Mouse (Mus musculus): ENCODE measurements around the gene Itpkb. TPM values are rescaled to one million over a fixed set of nuclear protein-coding genes. Genes with fewer than 3 reads are reported as not detected.
"Not testable (repeated sequence)": the region's sequence is repeated elsewhere in the genome, so short reads cannot be mapped to it uniquely, and the experiment has no call there.

The Itpkb gene
- polyA plus RNA-seq, 1 experiment from 2014 or later: 1.4 TPM

- ATAC-seq: no peak
- Histone ChIP-seq H3K9ac (replicated peaks) (no peak overlapping the region), H3K27ac (ENCODE audit: low read depth) (no peak overlapping the region), H3K4me1 (ENCODE audit: insufficient read depth) (peaks cover 15% of the 10 kb centered on the region), H3K36me3 (replicated peaks; ENCODE audit: insufficient read depth, low read length) (no peaks in the 10 kb centered on the region), H3K4me3 (ENCODE audit: low read depth, low read length) (no peak overlapping the region), H3K9me3 (ENCODE audit: low read length) (no peaks in the 10 kb centered on the region), H3K4me2 (ENCODE audit: low read depth, low read length) (no peak overlapping the region), H3K27me3 (ENCODE audit: insufficient read depth, low read length) (no peaks in the 10 kb centered on the region)
- DNase-seq: no peak
- WGBS (ENCODE audit: insufficient replicate concordance): 72% methylated on average over 10 of the region's 10 CpGs
- TF ChIP-seq EP300 (IDR thresholded peaks at IDR 0.05; ENCODE audit: low read depth): no peak
- TF ChIP-seq CTCF (IDR thresholded peaks at IDR 0.05; ENCODE audit: low read depth): no peak
These were observed 54.2 kb downstream of the Itpkb start for GRCm38 (mm10) chr1:180384486-180384885.

- Histone ChIP-seq H3K27ac (ENCODE audit: low read depth) (no peak overlapping the region), H3K36me3 (replicated peaks; ENCODE audit: insufficient read depth, low read length) (no peaks in the 10 kb centered on the region), H3K9me3 (ENCODE audit: low read length) (no peaks in the 10 kb centered on the region), H3K27me3 (ENCODE audit: insufficient read depth, low read length) (no peaks in the 10 kb centered on the region), H3K9ac (replicated peaks) (no peak overlapping the region), H3K4me2 (ENCODE audit: low read depth, low read length) (no peak overlapping the region), H3K4me3 (ENCODE audit: low read depth, low read length) (no peak overlapping the region), H3K4me1 (ENCODE audit: insufficient read depth) (peaks cover 15% of the 10 kb centered on the region)
- DNase-seq (no peak), ATAC-seq (no peak)
- WGBS (ENCODE audit: insufficient replicate concordance): 87% methylated on average over 6 of the region's 6 CpGs
- TF ChIP-seq EP300 (IDR thresholded peaks at IDR 0.05; ENCODE audit: low read depth): no peak
- no peak for TF ChIP-seq CTCF (IDR thresholded peaks at IDR 0.05; ENCODE audit: low read depth)
These were observed 55.0 kb downstream of the Itpkb start for GRCm38 (mm10) chr1:180385308-180385707.

GRCm38 (mm10) chr1:180386951-180387749, 56.9 kb downstream of the Itpkb start:
- H3K4me2 ChIP-seq (ENCODE audit: low read depth, low read length): peak overlapping the region; percentile 74
- H3K4me3 ChIP-seq (ENCODE audit: low read depth, low read length): peak overlapping the region; percentile 45
- peak overlapping the region; percentile 52 for H3K9ac ChIP-seq (replicated peaks)
- TF ChIP-seq EP300 (IDR thresholded peaks at IDR 0.05; ENCODE audit: low read depth) (peak; percentile 73; the same call in 1 of the 2 replicates), CTCF (IDR thresholded peaks at IDR 0.05; ENCODE audit: low read depth) (peak; percentile 90)
- no peaks in the 10 kb centered on the region for H3K36me3 ChIP-seq (replicated peaks; ENCODE audit: insufficient read depth, low read length)
- no peaks in the 10 kb centered on the region for H3K9me3 ChIP-seq (ENCODE audit: low read length)
- ATAC-seq (peak; percentile 98), DNase-seq (peak; percentile 99)
- 1% methylated on average over 27 of the region's 27 CpGs for WGBS (ENCODE audit: insufficient replicate concordance)
- no peaks in the 10 kb centered on the region for H3K27me3 ChIP-seq (ENCODE audit: insufficient read depth, low read length)
- H3K27ac ChIP-seq (ENCODE audit: low read depth): peak overlapping the region; percentile 86
- H3K4me1 ChIP-seq (ENCODE audit: insufficient read depth): peaks cover 23% of the 10 kb centered on the region

- no peak for DNase-seq
- 12% methylated on average over 11 of the region's 11 CpGs for WGBS (ENCODE audit: insufficient replicate concordance)
- H3K9me3 ChIP-seq (ENCODE audit: low read length): no peaks in the 10 kb centered on the region
- peak overlapping the region; percentile 86; the same call in 1 of the 2 replicates for H3K27ac ChIP-seq (ENCODE audit: low read depth)
- H3K4me3 ChIP-seq (ENCODE audit: low read depth, low read length): peak overlapping the region; percentile 45
- TF ChIP-seq EP300 (IDR thresholded peaks at IDR 0.05; ENCODE audit: low read depth) (no peak), CTCF (IDR thresholded peaks at IDR 0.05; ENCODE audit: low read depth) (no peak)
- no peaks in the 10 kb centered on the region for H3K27me3 ChIP-seq (ENCODE audit: insufficient read depth, low read length)
- ATAC-seq: no peak
- H3K4me1 ChIP-seq (ENCODE audit: insufficient read depth): peaks cover 23% of the 10 kb centered on the region
- no peak overlapping the region for H3K9ac ChIP-seq (replicated peaks)
- no peaks in the 10 kb centered on the region for H3K36me3 ChIP-seq (replicated peaks; ENCODE audit: insufficient read depth, low read length)
- H3K4me2 ChIP-seq (ENCODE audit: low read depth, low read length): peak overlapping the region; percentile 74
These were observed 57.6 kb downstream of the Itpkb start for GRCm38 (mm10) chr1:180387750-180388480.

- WGBS (ENCODE audit: insufficient replicate concordance): 28% methylated on average over 1 of the region's 1 CpGs
- no peak overlapping the region for H3K4me3 ChIP-seq (ENCODE audit: low read depth, low read length)
- DNase-seq (no peak), ATAC-seq (no peak)
- no peaks in the 10 kb centered on the region for H3K27me3 ChIP-seq (ENCODE audit: insufficient read depth, low read length)
- no peak for TF ChIP-seq CTCF (IDR thresholded peaks at IDR 0.05; ENCODE audit: low read depth)
- no peak for TF ChIP-seq EP300 (IDR thresholded peaks at IDR 0.05; ENCODE audit: low read depth)
- H3K9ac ChIP-seq (replicated peaks): no peak overlapping the region
- no peak overlapping the region for H3K27ac ChIP-seq (ENCODE audit: low read depth)
- H3K4me2 ChIP-seq (ENCODE audit: low read depth, low read length): no peak overlapping the region; the same call in 1 of the 2 replicates
- no peaks in the 10 kb centered on the region for H3K36me3 ChIP-seq (replicated peaks; ENCODE audit: insufficient read depth, low read length)
- no peaks in the 10 kb centered on the region for H3K9me3 ChIP-seq (ENCODE audit: low read length)
- peaks cover 26% of the 10 kb centered on the region for H3K4me1 ChIP-seq (ENCODE audit: insufficient read depth)
These were observed 58.2 kb downstream of the Itpkb start for GRCm38 (mm10) chr1:180388481-180388880.

- H3K9me3 ChIP-seq (ENCODE audit: low read length); H3K9ac ChIP-seq (replicated peaks); H3K27ac ChIP-seq (ENCODE audit: low read depth); H3K4me2 ChIP-seq (ENCODE audit: low read depth, low read length); ATAC-seq; H3K27me3 ChIP-seq (ENCODE audit: insufficient read depth, low read length); DNase-seq; H3K4me3 ChIP-seq (ENCODE audit: low read depth, low read length); H3K36me3 ChIP-seq (replicated peaks; ENCODE audit: insufficient read depth, low read length): not testable (repeated sequence)
- 78% methylated on average over 11 of the region's 11 CpGs for WGBS (ENCODE audit: insufficient replicate concordance)
- H3K4me1 ChIP-seq (ENCODE audit: insufficient read depth): peaks cover 26% of the 10 kb centered on the region
These were observed 59.0 kb downstream of the Itpkb start for GRCm38 (mm10) chr1:180389213-180389760.
